Mouse (Mus musculus) neutrophil, adult 5-6 weeks (primary cell): ENCODE results near the gene Lce1a2. TPM values are rescaled to one million over a fixed set of nuclear protein-coding genes. Genes with fewer than 3 reads are reported as not detected.
A peak's percentile ranks its signal among the peaks of the same experiment; 100 is the strongest.

ENCODE experiments used
- ATAC-seq: fragments of 151-379, 151-347 bp; 2 replicates; pipeline ENCODE4 v1.8.0; 2017; ENCODE audit warnings: mild to moderate bottlenecking, moderate TSS enrichment; ENCODE audit not compliant: insufficient number of reproducible peaks, poor library complexity, low FRiP score, severe bottlenecking; ENCODE audit errors: extremely low read depth
- total RNA-seq: library from RNA; stranded (forward); fragments of 200-1000 nt; gene quantifications from 2 replicates; pipeline ENCODE4 v1.2.3, GENCODE M21; 2017

Lce1a2 gene
- not detected in 2 replicates for total RNA-seq

GRCm38 (mm10) chr3:92670215-92670614 is at the start of gene Lce1a2:
Gene Lce1a2, minus strand, starts transcription at chr3:92670315.
- ATAC-seq, result no peak

GRCm38 (mm10) chr3:92715122-92715521 is 45.0 kb upstream of the Lce1a2 start:
- no peak for ATAC-seq

- ATAC-seq, result no peak
Observed at GRCm38 (mm10) chr3:92708974-92709373, 38.9 kb upstream of the Lce1a2 start, which contains the start of gene Lce1e. Gene Lce1e, minus strand, starts transcription at chr3:92709074.

DNA sequence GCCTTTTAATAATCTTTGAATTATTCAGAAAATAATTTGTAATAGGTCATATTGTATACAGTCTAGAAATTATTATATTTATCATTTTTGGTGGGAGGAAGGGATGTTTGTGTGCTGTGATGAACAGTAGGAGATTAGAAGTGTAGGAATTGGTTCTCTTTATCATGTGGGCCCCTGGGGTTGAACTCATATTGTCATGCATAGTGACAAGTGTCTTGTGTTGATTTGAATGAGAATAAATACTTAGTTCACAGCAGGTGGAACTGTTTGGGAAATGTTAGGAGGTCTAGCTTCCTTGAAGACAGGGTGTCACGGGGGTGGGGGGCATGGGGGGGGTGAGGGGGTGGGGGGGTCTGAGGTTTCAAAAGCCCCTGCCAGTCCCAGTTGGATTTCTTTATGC is 24.5 kb upstream of the Lce1a2 start:
- no peak for ATAC-seq

- no peak for ATAC-seq
Observed at GRCm38 (mm10) chr3:92691688-92692087, 21.6 kb upstream of the Lce1a2 start.

DNA sequence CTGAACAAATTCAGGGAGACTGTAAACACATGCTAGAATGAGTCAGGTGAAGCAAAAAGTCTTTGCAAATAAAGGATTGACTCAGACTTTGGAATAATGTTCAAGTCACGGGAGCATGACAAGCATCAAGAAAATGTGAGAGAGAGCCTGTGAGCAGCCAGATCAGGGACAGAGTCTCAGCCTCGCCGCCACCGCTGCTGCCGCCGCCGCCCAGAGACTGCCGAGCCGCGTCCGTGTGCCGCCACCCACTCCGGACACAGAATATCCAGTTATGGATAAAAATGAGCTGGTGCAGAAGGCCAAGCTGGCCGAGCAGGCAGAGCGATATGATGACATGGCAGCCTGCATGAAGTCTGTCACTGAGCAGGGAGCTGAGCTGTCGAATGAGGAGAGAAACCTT is 19.0 kb upstream of the Lce1a2 start:
- ATAC-seq, result peak; percentile 48; the same call in 1 of the 2 replicates

- no peak for ATAC-seq
Observed at GRCm38 (mm10) chr3:92687110-92687509, 17.0 kb upstream of the Lce1a2 start, which contains the start of gene Lce1d. Gene Lce1d, minus strand, starts transcription at chr3:92687210.

DNA sequence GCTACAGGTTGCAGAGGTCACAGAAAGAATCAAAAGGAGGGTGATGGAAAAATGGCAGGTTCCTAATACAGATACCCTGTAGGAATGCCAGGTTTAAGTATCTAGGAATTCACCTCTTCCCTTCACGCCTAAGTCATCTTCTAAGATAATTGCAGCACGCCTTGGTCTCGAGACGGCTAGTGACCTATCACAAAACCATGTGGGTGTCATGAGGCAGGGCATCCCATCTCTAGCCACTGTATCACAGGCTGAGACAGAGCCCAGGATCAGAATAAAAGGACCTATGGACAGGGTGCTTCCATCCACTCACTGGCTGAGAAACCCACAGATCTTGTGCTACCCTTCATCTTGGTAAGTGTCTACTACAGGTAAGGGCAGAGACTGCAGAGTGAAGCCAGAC is 8.8 kb upstream of the Lce1a2 start, which contains the start of gene Lce1c:
TSS of gene Lce1c (plus strand) at position 301 of the 400 bp plus-strand sequence.
- ATAC-seq, result no peak

- ATAC-seq, result no peak
Observed at GRCm38 (mm10) chr3:92656826-92657225, 13.3 kb downstream of the Lce1a2 start, which contains the start of gene Lce1b. Gene Lce1b, minus strand, starts transcription at chr3:92656926.

GRCm38 (mm10) chr3:92648207-92648606 is 21.9 kb downstream of the Lce1a2 start, which contains the start of gene Lce1a1:
Gene Lce1a1, minus strand, starts transcription at chr3:92648307.
- no peak for ATAC-seq

GRCm38 (mm10) chr3:92639854-92640253 is 30.3 kb downstream of the Lce1a2 start:
- no peak for ATAC-seq

DNA sequence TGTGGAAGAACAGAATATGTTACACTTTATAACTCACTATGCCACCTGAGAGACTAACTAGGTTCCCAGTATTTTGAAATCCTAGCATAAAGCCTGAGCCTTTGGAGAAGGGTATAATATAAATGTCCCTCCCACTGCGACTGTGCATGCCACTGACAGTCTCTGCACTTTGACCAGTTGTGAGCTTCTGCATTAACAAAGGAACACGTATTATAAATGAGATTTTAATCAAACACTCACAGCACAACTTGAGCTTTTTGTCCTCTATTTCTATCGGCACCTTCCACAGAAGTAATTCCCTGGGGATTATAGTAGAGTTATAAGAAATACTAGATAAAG is 31.5 kb downstream of the Lce1a2 start:
- no peak for ATAC-seq

GRCm38 (mm10) chr3:92637745-92638652 is 32.1 kb downstream of the Lce1a2 start:
- no peak for ATAC-seq

GRCm38 (mm10) chr3:92621560-92621959 is 48.6 kb downstream of the Lce1a2 start, which contains the start of gene Lce6a:
Gene Lce6a, minus strand, starts transcription at chr3:92621660.
- ATAC-seq, result no peak

Other genes with a start within 250 kb of the Lce1a2 start
- gene Gm9774, start 240.9 kb downstream of the Lce1a2 start, total RNA-seq, result 2.1 and 3.1 TPM in 2 replicates
- not detected in 2 replicates for gene Sprr2k, start 237.7 kb downstream of the Lce1a2 start, total RNA-seq
- not detected in 2 replicates for gene Sprr1b, start 231.5 kb downstream of the Lce1a2 start, total RNA-seq
- gene Sprr3, start 211.6 kb downstream of the Lce1a2 start, total RNA-seq, result not detected in 2 replicates
- gene Sprr1a, start 184.4 kb downstream of the Lce1a2 start, total RNA-seq, result not detected in 2 replicates
- gene Sprr4, start 169.8 kb downstream of the Lce1a2 start, total RNA-seq, result not detected in 2 replicates
- 0.98 TPM in 1 of 2 replicates, not detected in the other for gene 2310046K23Rik, start 135.8 kb downstream of the Lce1a2 start, total RNA-seq
- gene Ivl, start 96.6 kb downstream of the Lce1a2 start, total RNA-seq, result not detected in 2 replicates
- gene Smcp, start 81.3 kb downstream of the Lce1a2 start, total RNA-seq, result not detected in 2 replicates
- not detected in 2 replicates for gene 2210017I01Rik, start 62.8 kb downstream of the Lce1a2 start, total RNA-seq
- not detected in 2 replicates for gene Lce6a, start 48.7 kb downstream of the Lce1a2 start, total RNA-seq
- not detected in 2 replicates for gene Lce1a1, start 22.0 kb downstream of the Lce1a2 start, total RNA-seq
- not detected in 2 replicates for gene Lce1b, start 13.4 kb downstream of the Lce1a2 start, total RNA-seq
- not detected in 2 replicates for gene Lce1c, start 8.9 kb upstream of the Lce1a2 start, total RNA-seq
- gene Lce1d, start 16.9 kb upstream of the Lce1a2 start, total RNA-seq, result not detected in 2 replicates
- gene Lce1e, start 38.8 kb upstream of the Lce1a2 start, total RNA-seq, result not detected in 2 replicates
- not detected in 2 replicates for gene Lce1f, start 50.0 kb upstream of the Lce1a2 start, total RNA-seq
- gene Gm38119, start 68.8 kb upstream of the Lce1a2 start, total RNA-seq, result not detected in 2 replicates
- not detected in 2 replicates for gene Lce1g, start 82.0 kb upstream of the Lce1a2 start, total RNA-seq
- not detected in 2 replicates for gene Lce1h, start 94.8 kb upstream of the Lce1a2 start, total RNA-seq
- gene Lce1i, start 108.6 kb upstream of the Lce1a2 start, total RNA-seq, result not detected in 2 replicates
- not detected in 2 replicates for gene Lce1j, start 120.2 kb upstream of the Lce1a2 start, total RNA-seq
- not detected in 2 replicates for gene Lce1k, start 137.6 kb upstream of the Lce1a2 start, total RNA-seq
- not detected in 2 replicates for gene Kprp, start 156.9 kb upstream of the Lce1a2 start, total RNA-seq
- not detected in 2 replicates for gene Lce1l, start 181.0 kb upstream of the Lce1a2 start, total RNA-seq
- not detected in 2 replicates for gene 2310050C09Rik, start 199.9 kb upstream of the Lce1a2 start, total RNA-seq